Mouse (Mus musculus) G1E (cell line): ENCODE data around the gene Nrm.

ENCODE experiments used
- CTCF ChIP-seq: IDR thresholded peaks from 2 replicates; pipeline ENCODE4 v1.5.1; 2012; ENCODE audit warnings: low read depth, low read length, inconsistent platforms, mixed read lengths
- GATA1 ChIP-seq: IDR thresholded peaks from 2 replicates; pipeline ENCODE4 v1.6.1; 2012; ENCODE audit warnings: borderline replicate concordance, low read length, inconsistent platforms, mixed read lengths
- POLR2AphosphoS5 ChIP-seq: IDR thresholded peaks from 2 replicates; pipeline ENCODE4 v1.6.1; 2012; ENCODE audit warnings: low read depth, low read length, inconsistent platforms; ENCODE audit not compliant: insufficient replicate concordance

- TF ChIP-seq CTCF, result peak; percentile 83
- no peak for TF ChIP-seq GATA1
- no peak for TF ChIP-seq POLR2AphosphoS5
Observed at GRCm38 (mm10) chr17:35873774-35874519, 12.8 kb downstream of the Nrm start.
